Mouse (Mus musculus): ENCODE measurements around the gene Asic1.

DNA sequence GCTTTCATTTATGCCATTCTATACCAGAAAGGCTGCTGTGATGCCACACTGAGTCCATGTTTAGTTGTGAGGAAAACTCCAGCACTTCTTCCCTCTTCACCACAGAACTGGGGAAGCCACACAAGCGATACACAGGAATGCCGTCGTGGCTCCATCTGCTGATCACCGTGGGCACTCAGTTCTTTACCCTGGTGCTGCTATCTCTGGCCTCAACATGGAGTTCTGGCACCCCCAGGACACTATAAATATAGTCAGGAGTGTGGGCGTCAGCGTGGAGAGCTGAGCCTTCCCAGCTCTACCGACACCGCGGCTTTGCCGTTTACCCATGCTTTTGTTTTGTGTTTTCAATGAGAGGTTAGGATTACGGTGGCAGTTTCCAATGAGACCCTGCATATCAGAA lies 66.5 kb downstream of the Asic1 start:
- TF ChIP-seq POLR2A (IDR thresholded peaks at IDR 0.05; ENCODE audit: insufficient read length, low read depth), result no peak
- no peak for TF ChIP-seq POLR2AphosphoS2 (IDR thresholded peaks at IDR 0.05; ENCODE audit: insufficient read length, low read depth)
- no peak for TF ChIP-seq SRF (IDR thresholded peaks at IDR 0.05; ENCODE audit: control insufficient read depth, insufficient read length, low read depth)
- TF ChIP-seq CEBPB (IDR thresholded peaks at IDR 0.05; ENCODE audit: insufficient read depth, poor library complexity, severe bottlenecking), result no peak
- TF ChIP-seq REST (IDR thresholded peaks at IDR 0.05; ENCODE audit: insufficient read depth, insufficient read length), result no peak
- no peak for TF ChIP-seq E2F4 (IDR thresholded peaks at IDR 0.05; ENCODE audit: insufficient read depth)
- no peak for TF ChIP-seq MAX (IDR thresholded peaks at IDR 0.05; ENCODE audit: low read depth)
- TF ChIP-seq USF1 (IDR thresholded peaks at IDR 0.05; ENCODE audit: low read depth), result no peak
- no peak for TF ChIP-seq MYOG (IDR thresholded peaks at IDR 0.05; ENCODE audit: control insufficient read depth in 1 of 3, insufficient read depth in 1 of 3, insufficient read length in 2 of 3, low read depth in 2 of 3)
- no peak for TF ChIP-seq MYOD1 (IDR thresholded peaks at IDR 0.05; ENCODE audit: control insufficient read depth in 1 of 3, insufficient read length in 2 of 3, low read depth in 2 of 3)
- no peak for TF ChIP-seq TCF12 (IDR thresholded peaks at IDR 0.05; ENCODE audit: insufficient read depth, poor library complexity, severe bottlenecking)
- TF ChIP-seq TCF3 (IDR thresholded peaks at IDR 0.05; ENCODE audit: insufficient read length, low read depth), result no peak

Data from myocyte (in vitro differentiated cells).